Mouse (Mus musculus): ENCODE results near the gene Tigd3.

DNA sequence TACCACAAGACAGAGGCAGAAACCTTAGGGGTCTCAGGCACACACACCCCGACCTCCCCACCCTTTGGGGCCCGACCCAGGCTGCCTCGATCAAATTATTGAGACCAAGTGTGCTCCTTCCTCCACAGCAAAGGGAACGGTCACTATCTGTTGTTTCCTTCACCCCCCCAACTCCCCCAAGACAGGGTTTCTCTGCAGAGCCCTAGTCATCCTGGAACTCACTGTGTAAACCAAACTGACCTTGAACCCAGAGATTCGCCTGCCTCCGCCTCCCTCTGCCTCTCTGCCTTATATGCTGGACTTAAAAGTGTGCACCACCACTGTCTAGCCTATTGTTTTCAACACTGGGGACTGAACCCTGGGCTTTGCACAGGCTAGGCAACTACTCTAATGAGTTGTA, 22.3 kb downstream of the Tigd3 start:
- TF ChIP-seq CTCF (IDR thresholded peaks at IDR 0.05; ENCODE audit: low read depth, low read length) = no peak
- no peak for TF ChIP-seq POLR2A (IDR thresholded peaks at IDR 0.05; ENCODE audit: borderline replicate concordance, low read depth, low read length)

Data from bone marrow macrophage, adult 2 months (primary cell).